Mouse (Mus musculus) stomach, embryonic 15.5 days (tissue): ENCODE results near the gene B3galt1. TPM values are rescaled to one million over a fixed set of nuclear protein-coding genes. Genes with fewer than 3 reads are reported as not detected.

Source experiments
- ATAC-seq: fragments of 200-750 bp; cut with Nextera tagmentation; 2 replicates; pipeline ENCODE4 v1.8.0; 2017; ENCODE audit warnings: low read depth, moderate number of reproducible peaks, moderate TSS enrichment; ENCODE audit not compliant: insufficient read depth, low FRiP score
- H3K27ac ChIP-seq: fragments of 300-500 bp; sonication (generic); 2 replicates; pipeline ENCODE4 v1.5.1; 2015; ENCODE audit warnings: mild to moderate bottlenecking, inconsistent platforms
- H3K27me3 ChIP-seq: fragments of 300-500 bp; sonication (generic); replicated peaks from 2 replicates; pipeline ENCODE4 v1.6.1; 2015; ENCODE audit warnings: inconsistent platforms
- H3K36me3 ChIP-seq: fragments of 300-500 bp; sonication (generic); 2 replicates; pipeline ENCODE4 v1.6.1; 2015; ENCODE audit warnings: inconsistent platforms
- H3K4me1 ChIP-seq: fragments of 300-500 bp; sonication (generic); 2 replicates; pipeline ENCODE4 v1.6.1; 2015; ENCODE audit warnings: inconsistent platforms
- H3K4me2 ChIP-seq: fragments of 300-500 bp; sonication (generic); 2 replicates; pipeline ENCODE4 v1.6.1; 2015; ENCODE audit warnings: mild to moderate bottlenecking, inconsistent platforms
- H3K4me3 ChIP-seq: fragments of 300-500 bp; sonication (generic); replicated peaks from 2 replicates; pipeline ENCODE4 v1.5.1; 2015; ENCODE audit warnings: inconsistent platforms
- H3K9ac ChIP-seq: fragments of 300-500 bp; sonication (generic); 2 replicates; pipeline ENCODE4 v1.6.1; 2015; ENCODE audit warnings: inconsistent platforms
- H3K9me3 ChIP-seq: fragments of 300-500 bp; sonication (generic); 2 replicates; pipeline ENCODE4 v1.6.1; 2016; ENCODE audit warnings: inconsistent platforms
- WGBS: fragments of 180-500 bp; shearing (Covaris S2); methylation state at CpG from one replicate; pipeline ENCODE4 v1.1.7; 2015; 5-methylcytosine and 5-hydroxymethylcytosine counted together
- polyA plus RNA-seq: library from polyadenylated mRNA; unstranded; fragments of >200 nt; fragmentation: Nextera tagmentation; extraction: Ambion mirVana; gene quantifications from 2 replicates; pipeline ENCODE4 v1.2.1, GENCODE M21; 2015

B3galt1 gene
- polyA plus RNA-seq, 1 experiment from 2014 or later, result 5.6 TPM

DNA sequence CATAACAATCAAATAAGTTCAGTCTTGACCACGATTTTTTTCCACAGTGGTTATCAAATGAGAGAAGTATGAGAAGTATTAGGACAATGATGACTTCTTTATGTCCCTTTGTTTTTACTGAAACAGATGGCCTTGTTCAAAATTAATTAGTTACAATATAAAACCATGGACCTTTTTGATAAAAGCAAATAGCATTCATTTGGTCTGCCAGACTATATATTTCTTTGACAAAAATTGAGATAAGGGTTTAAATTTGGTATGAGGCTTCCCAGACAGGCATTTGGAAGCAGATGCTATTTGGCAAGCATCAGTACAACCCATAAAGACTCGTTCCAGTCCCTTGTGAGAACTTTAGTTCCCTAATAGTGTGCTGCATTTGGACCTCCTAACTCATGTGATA, 395.0 kb downstream of the B3galt1 start:
- H3K27ac ChIP-seq, result no peak overlapping the region
- H3K9ac ChIP-seq, result no peak overlapping the region
- 55% methylated on average over 2 of the region's 2 CpGs for WGBS
- no peaks in the 10 kb centered on the region for H3K27me3 ChIP-seq
- ATAC-seq, result no peak
- H3K4me3 ChIP-seq, result no peak overlapping the region
- no peaks in the 10 kb centered on the region for H3K9me3 ChIP-seq
- H3K4me2 ChIP-seq, result no peak overlapping the region
- H3K36me3 ChIP-seq, result no peaks in the 10 kb centered on the region
- no peaks in the 10 kb centered on the region for H3K4me1 ChIP-seq

DNA sequence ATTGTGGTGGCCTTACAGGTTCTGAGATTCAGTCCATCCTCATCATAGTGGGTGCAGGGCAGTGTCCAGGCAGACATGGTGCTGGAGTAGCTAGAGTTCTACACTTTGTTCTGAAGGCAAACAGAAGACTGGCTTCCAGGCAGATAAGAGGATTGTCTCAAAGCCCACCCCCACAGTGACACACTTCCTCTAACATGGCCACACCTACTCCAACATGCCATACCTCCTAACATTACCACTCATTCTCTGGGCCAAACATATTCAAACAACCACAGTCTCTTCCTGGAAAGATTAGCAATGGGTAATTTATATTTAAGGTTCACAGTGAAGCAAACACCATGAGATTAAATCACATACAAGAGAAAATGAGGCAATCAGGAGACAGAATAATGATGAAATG, 403.1 kb downstream of the B3galt1 start:
- Histone ChIP-seq H3K4me2 (no peak overlapping the region), H3K27me3 (no peaks in the 10 kb centered on the region), H3K4me1 (no peaks in the 10 kb centered on the region), H3K27ac (no peak overlapping the region), H3K9ac (no peak overlapping the region), H3K36me3 (no peaks in the 10 kb centered on the region), H3K4me3 (no peak overlapping the region), H3K9me3 (no peaks in the 10 kb centered on the region)
- no peak for ATAC-seq

DNA sequence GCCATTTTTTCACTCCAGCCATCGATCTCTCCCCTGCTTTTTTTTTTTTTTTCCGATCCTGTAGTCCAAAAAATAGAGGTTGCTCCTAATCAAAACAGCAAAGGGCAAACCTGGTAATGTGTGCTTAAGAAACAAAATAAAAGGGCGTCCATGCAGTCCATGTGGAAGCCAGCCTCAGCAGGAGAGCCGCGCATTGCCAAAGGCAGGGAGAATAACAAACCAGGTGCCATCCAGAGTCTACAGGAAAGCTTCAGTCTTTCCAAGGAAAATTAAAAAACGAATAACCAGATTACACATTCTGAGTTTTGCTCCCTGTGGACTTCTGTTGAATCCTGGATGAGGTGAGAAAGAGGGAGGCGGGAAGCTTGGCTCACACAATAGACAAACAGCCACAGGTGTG, 405.4 kb downstream of the B3galt1 start:
- Histone ChIP-seq H3K36me3 (no peaks in the 10 kb centered on the region), H3K27ac (no peak overlapping the region), H3K4me2 (no peak overlapping the region), H3K27me3 (no peaks in the 10 kb centered on the region), H3K4me3 (no peak overlapping the region), H3K9ac (no peak overlapping the region), H3K9me3 (no peaks in the 10 kb centered on the region), H3K4me1 (no peaks in the 10 kb centered on the region)
- no peak for ATAC-seq
- WGBS, result 79% methylated on average over 7 of the region's 7 CpGs

DNA sequence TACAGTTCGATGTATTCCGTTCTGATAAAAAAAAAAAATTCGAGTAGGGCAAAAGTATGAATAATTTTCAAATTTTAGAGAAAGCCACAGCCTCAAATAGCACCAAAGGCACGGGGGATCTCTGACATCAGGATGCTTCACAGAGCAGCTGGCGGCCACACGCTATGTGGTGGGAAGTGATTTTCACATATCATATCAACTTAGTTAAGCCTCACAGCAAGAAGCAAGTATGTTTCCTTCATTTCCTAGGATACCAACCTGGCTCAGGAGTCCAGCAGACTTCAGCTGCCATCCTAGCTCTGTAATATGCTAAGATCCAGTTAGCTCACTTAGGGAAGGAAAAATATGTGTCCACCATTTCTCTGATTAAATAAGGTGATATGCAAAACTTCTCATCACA, 405.9 kb downstream of the B3galt1 start:
- ATAC-seq, result no peak
- H3K27ac ChIP-seq, result no peak overlapping the region
- H3K9me3 ChIP-seq, result no peaks in the 10 kb centered on the region
- H3K4me3 ChIP-seq, result no peak overlapping the region
- no peaks in the 10 kb centered on the region for H3K36me3 ChIP-seq
- H3K9ac ChIP-seq, result no peak overlapping the region
- WGBS, result 72% methylated on average over 6 of the region's 6 CpGs
- no peaks in the 10 kb centered on the region for H3K27me3 ChIP-seq
- H3K4me2 ChIP-seq, result no peak overlapping the region
- no peaks in the 10 kb centered on the region for H3K4me1 ChIP-seq

DNA sequence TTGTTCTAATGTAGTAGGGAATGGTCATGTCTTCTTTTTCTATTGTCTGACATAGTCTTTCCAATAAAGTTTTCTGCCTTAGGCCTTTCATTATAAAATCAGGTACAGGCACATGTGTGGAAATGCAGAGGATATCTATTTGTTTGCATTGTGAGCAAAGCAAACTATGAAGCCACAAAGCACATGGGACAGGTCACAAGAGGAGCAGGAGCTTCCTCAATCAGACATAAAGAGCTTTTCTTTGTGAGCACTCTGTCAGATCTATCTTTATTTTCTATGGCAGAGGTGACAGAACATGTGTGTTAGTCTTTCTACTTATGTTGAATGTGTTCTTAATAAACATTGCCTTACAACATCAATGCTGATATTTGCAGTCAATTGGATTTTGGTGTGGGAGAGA, 410.1 kb downstream of the B3galt1 start:
- no peak for ATAC-seq
- H3K9ac ChIP-seq, result no peak overlapping the region
- H3K27me3 ChIP-seq, result no peaks in the 10 kb centered on the region
- H3K4me3 ChIP-seq, result no peak overlapping the region
- H3K4me1 ChIP-seq, result no peaks in the 10 kb centered on the region
- H3K4me2 ChIP-seq, result no peak overlapping the region
- no peaks in the 10 kb centered on the region for H3K36me3 ChIP-seq
- H3K27ac ChIP-seq, result no peak overlapping the region
- H3K9me3 ChIP-seq, result no peaks in the 10 kb centered on the region

DNA sequence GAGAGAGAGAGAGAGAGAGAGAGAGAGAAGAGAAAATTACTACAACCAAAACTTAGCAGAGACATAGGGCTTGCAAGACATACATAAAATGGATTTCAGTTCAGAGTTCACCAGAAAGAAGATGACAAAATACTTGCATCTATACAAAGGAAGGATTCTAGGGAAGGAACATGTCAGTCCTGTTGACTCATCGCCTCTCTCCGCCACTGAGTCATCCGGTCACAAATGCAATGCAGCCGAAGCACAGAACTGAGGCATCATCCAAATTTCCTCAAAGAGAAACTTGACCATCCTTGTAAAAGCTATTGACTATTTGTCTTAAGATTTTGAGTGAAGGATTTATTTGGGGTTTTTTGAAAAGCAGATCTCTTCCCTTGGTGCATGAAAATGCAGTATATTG, 410.8 kb downstream of the B3galt1 start:
- Histone ChIP-seq H3K4me2 (no peak overlapping the region), H3K36me3 (no peaks in the 10 kb centered on the region), H3K9ac (no peak overlapping the region), H3K27me3 (no peaks in the 10 kb centered on the region), H3K9me3 (no peaks in the 10 kb centered on the region), H3K4me1 (no peaks in the 10 kb centered on the region), H3K27ac (no peak overlapping the region), H3K4me3 (no peak overlapping the region)
- WGBS, result 82% methylated on average over 4 of the region's 4 CpGs
- no peak for ATAC-seq

DNA sequence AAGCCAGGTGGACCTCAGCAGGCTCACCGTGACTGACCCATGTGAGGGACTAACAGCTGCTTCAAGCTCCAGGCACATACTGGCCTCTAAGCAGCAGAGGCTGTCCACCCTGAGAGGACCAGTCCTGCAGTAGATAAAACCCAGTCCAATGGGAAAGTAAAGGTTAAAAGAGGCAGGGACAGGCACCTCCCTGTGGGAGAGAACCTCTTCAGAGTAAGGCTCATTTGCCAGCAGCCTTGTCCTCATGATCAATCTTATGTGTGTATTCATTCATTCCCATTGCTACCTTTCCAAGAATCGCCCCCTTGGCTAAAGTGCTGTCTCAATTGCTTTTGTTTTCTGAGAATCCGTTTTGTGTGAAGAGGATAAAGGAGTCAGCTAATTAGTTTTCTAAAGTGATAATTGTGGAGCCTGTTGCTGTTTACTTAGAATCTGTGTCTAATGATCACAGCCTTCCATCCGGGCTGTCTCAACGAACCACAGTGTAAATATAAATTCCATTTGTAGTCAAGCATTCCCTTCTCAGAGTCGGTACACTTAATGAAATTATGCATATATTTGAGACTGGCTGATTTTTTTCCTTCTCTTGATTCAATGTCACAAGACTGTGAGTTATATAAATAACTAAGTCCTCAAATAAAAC, 412.1 kb downstream of the B3galt1 start:
- H3K4me2 ChIP-seq, result no peak overlapping the region
- H3K4me3 ChIP-seq, result no peak overlapping the region
- H3K9ac ChIP-seq, result no peak overlapping the region
- no peak for ATAC-seq
- no peaks in the 10 kb centered on the region for H3K27me3 ChIP-seq
- no peaks in the 10 kb centered on the region for H3K4me1 ChIP-seq
- H3K36me3 ChIP-seq, result no peaks in the 10 kb centered on the region
- no peak overlapping the region for H3K27ac ChIP-seq
- H3K9me3 ChIP-seq, result no peaks in the 10 kb centered on the region
- 55% methylated on average over 6 of the region's 6 CpGs for WGBS

DNA sequence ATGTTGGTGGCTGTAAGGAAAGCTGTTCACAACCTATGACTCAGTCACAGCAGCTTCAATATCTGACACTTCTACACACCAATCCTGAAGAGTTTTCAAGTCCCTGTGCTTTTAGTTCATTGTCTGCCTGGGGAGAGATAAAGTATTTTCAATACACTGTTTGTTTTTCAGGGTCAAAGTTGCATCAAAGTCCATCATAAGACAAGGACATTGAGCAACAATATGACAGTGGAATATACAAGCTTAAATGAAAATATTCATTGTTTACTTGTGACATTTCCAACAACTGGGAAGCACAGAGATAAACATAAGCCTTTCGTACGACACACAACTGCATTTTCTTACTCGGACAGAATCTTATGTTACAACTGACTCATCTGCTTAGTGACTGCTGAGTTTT, 417.9 kb downstream of the B3galt1 start:
- 57% methylated on average over 3 of the region's 3 CpGs for WGBS
- H3K4me2 ChIP-seq, result no peak overlapping the region

DNA sequence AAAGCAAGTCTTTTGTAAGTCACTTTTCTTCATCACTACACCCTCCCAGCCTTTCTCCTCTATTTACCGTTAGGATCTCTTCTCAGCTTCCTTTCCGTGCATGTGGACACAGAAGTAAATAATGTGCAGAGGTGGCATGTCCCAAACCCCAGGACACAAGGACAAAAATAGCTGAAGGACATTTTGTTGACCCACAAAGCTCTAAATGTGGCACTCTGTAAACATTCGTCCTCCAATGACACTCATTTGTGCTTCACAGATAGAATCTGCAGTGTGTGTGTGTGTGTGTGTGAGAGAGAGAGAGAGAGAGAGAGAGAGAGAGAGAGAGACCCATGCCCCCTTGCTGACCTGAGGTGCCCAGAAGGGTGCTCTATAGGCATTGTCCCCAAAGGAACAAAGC, 419.5 kb downstream of the B3galt1 start:
- no peak overlapping the region for H3K27ac ChIP-seq
- no peaks in the 10 kb centered on the region for H3K9me3 ChIP-seq
- no peaks in the 10 kb centered on the region for H3K4me1 ChIP-seq
- no peak overlapping the region for H3K4me3 ChIP-seq
- H3K36me3 ChIP-seq, result no peaks in the 10 kb centered on the region
- no peaks in the 10 kb centered on the region for H3K27me3 ChIP-seq
- H3K9ac ChIP-seq, result no peak overlapping the region
- WGBS, result 69% methylated on average over 3 of the region's 3 CpGs
- no peak for ATAC-seq
- H3K4me2 ChIP-seq, result no peak overlapping the region

More for the DNA sequence above, 417.9 kb downstream of the B3galt1 start:
- Histone ChIP-seq H3K27ac (no peak overlapping the region), H3K9me3 (no peaks in the 10 kb centered on the region), H3K9ac (no peak overlapping the region), H3K36me3 (no peaks in the 10 kb centered on the region), H3K4me1 (no peaks in the 10 kb centered on the region), H3K27me3 (no peaks in the 10 kb centered on the region), H3K4me3 (no peak overlapping the region)
- no peak for ATAC-seq

DNA sequence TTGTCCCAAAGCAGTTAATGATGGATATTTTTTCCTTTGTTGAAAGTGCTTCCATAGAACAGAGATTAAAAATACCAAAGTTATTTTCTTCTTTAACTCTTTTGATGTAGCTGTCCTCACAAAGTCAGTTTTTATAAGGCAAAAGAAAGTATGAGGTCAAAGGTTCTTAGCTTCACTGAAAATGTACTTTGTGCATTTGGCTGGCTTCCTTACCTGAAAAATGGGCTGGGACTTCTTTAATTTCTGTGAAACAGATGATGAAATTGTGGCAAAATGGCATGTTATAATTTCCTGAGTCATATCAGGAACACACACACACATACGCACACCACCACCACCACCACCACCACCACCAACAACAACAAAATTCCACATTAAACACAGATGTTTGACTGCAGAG, 427.8 kb downstream of the B3galt1 start:
- Histone ChIP-seq H3K4me2 (no peak overlapping the region), H3K9me3 (no peaks in the 10 kb centered on the region), H3K27ac (no peak overlapping the region), H3K4me3 (no peak overlapping the region), H3K27me3 (no peaks in the 10 kb centered on the region), H3K9ac (no peak overlapping the region), H3K36me3 (no peaks in the 10 kb centered on the region), H3K4me1 (no peaks in the 10 kb centered on the region)
- ATAC-seq, result no peak
- WGBS, result 84% methylated on average over 1 of the region's 1 CpGs

DNA sequence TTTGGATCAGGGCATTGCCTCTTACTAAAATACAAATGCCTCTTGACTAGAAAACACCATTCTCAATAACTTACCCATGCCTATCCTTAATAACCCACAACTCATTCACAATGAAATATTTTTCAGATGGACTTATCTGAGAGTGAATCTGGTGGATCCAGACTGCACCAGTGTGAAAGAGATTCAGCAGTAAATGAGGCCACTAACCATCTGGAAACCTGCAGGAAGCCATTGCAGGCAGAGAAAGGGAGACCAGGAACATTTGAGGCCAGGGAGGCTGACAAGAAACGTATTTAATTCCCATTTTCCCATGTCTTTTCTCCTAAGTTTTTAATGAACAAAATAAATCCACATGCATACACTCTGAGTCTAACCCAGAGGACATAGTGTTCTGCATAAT, 437.4 kb downstream of the B3galt1 start:
- no peaks in the 10 kb centered on the region for H3K9me3 ChIP-seq
- no peak overlapping the region for H3K4me3 ChIP-seq
- ATAC-seq, result no peak
- H3K4me1 ChIP-seq, result no peaks in the 10 kb centered on the region
- H3K36me3 ChIP-seq, result no peaks in the 10 kb centered on the region
- H3K4me2 ChIP-seq, result no peak overlapping the region
- no peaks in the 10 kb centered on the region for H3K27me3 ChIP-seq
- H3K27ac ChIP-seq, result no peak overlapping the region
- WGBS, result 51% methylated on average over 1 of the region's 1 CpGs
- H3K9ac ChIP-seq, result no peak overlapping the region

DNA sequence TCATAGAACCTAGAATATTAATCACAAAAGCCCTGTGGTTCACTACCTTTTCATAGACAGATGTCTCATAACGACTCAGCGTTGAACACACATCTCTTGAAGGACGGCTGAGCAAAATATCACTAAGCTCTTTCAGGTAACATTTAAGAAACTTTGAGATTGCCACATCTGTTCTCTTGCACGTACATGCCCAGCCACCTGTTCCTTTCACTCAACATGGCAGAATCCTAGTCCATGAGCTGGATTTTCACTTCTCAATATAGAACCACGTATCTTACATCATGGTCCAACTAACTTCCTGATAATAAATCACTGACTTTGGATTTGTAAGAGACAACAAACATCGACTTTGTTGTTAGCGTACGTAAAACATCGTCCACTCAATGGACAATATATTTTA, 439.5 kb downstream of the B3galt1 start:
- Histone ChIP-seq H3K36me3 (no peaks in the 10 kb centered on the region), H3K27me3 (no peaks in the 10 kb centered on the region), H3K9ac (no peak overlapping the region), H3K4me1 (no peaks in the 10 kb centered on the region), H3K9me3 (no peaks in the 10 kb centered on the region), H3K4me3 (no peak overlapping the region), H3K4me2 (no peak overlapping the region), H3K27ac (no peak overlapping the region)
- no peak for ATAC-seq
- 87% methylated on average over 9 of the region's 9 CpGs for WGBS

DNA sequence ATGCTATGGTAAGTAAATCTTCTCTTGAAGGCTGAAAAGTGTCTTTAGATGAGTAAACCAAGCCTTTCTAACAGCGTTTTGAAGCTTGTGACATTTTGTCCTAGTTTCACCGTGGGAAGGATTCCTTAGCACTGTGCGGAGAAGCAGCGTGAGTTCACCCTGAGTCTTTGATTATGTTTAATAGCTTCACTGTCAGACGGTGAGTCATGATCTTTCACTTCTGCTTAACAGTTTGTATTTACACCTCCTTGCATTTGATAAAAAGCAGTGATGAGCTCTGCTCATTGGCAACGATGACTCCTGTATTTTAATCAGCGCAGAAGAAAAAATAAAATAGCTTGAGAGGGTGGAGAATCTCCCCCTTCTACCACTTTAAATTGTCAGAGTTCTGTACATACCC, 440.0 kb downstream of the B3galt1 start:
- H3K4me3 ChIP-seq, result no peak overlapping the region
- H3K4me2 ChIP-seq, result no peak overlapping the region
- no peak for ATAC-seq
- H3K36me3 ChIP-seq, result no peaks in the 10 kb centered on the region
- H3K27ac ChIP-seq, result no peak overlapping the region
- no peaks in the 10 kb centered on the region for H3K27me3 ChIP-seq
- H3K4me1 ChIP-seq, result no peaks in the 10 kb centered on the region
- 63% methylated on average over 7 of the region's 7 CpGs for WGBS
- no peaks in the 10 kb centered on the region for H3K9me3 ChIP-seq
- no peak overlapping the region for H3K9ac ChIP-seq
